Mouse (Mus musculus) kidney, adult 8-10 months (tissue): ENCODE data around the gene Spr.
A peak's percentile ranks its signal among the peaks of the same experiment; 100 is the strongest.

Experiments
- DNase-seq, 2 experiments: peaks; one replicate each; pipeline ENCODE4 v3.0.0; 2022

The Spr gene

DNA sequence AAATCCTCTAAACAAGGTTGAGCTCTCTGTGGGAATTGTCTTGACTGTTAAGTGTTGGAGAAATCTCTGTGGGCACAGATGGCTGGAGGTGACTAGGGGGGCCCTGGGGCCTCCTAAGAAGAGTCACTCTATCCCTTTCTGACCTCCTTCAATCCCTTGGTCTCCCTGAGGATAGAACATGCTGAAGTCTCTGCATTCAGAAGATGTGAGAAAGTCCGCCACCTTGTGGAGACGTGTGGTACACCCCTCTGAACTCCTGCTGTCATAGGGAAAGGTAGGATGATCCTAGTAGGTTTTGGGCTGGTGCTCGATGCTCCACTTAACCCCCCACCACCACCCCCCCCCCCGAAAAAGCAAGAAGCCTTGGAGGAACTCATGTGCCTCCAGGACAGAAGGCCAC is 5.9 kb downstream of the Spr start:
- peak; percentile 50 to 81 for DNase-seq

DNA sequence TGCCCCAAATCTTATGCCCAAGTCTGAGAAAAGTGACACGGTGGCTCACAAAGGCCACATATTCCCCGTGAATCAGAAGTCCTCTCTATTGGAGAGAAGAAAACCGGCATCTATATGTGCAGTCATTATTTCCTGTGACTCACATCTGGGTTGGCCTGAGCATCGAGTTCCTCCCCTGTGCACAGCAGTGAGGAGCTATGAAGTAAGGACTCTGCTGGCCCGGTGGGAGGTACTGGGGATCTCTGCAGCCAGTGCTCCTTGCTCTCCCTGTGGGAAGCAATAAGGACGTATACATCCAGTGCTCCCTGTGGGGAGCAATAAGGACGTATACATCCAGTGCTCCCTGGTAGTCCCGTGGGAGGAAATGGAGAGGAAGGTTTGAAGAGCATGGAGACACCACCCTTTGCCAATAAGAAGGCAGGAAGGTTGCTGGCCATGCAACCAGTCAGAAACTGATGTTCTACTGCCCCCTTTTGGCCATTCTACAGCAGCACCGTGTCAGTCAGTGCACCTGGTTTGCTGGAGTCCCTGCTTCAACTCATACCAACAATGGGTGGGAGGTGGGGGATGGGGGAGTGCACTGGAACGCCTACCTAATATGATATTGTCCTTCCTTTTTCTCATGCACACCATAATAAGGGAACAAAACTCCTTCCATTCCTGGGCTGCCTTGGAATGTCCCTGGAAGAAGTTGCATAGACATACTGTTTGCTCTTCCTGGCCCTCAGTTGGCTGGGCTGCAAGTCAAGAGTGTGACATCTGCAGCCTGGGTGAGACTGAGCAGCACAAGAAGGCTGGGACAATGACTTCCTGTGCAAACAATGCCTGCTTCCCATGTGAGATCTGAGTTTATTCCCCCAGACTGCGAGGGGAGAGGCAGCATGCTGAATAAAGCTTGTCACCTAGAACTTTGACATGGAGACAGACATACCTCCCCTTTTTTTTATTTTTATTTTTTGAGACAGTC is 19.7 kb downstream of the Spr start:
- DNase-seq: peak; percentile 42 to 53

DNA sequence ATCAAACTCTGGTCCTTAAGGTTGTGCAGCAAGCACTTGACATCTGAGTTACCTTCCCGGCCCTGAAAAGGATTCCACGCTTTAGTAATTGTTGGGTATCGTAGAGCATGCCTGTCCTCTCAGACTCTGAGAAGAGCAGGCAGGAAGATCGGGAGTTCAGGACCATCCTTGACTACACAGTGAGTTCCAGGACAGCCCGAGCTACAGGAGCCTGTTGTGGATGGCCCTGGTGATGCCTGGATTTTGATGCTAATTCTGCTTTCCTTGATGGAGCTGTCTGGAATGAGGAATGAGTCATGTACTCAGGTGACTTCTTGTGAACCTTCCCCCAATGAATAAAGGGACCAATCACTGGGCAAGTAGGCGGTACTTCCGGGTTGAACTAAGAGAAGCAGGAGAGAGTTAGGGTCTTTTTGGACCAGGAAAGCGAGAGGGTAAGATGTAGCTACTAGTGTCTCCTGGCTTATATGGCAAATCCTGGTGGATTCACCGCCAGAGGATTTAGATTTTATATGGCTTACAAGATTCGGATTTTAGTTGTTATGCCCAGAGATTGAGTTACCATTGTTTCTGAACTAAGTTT is 32.4 kb downstream of the Spr start:
- no peak for DNase-seq

DNA sequence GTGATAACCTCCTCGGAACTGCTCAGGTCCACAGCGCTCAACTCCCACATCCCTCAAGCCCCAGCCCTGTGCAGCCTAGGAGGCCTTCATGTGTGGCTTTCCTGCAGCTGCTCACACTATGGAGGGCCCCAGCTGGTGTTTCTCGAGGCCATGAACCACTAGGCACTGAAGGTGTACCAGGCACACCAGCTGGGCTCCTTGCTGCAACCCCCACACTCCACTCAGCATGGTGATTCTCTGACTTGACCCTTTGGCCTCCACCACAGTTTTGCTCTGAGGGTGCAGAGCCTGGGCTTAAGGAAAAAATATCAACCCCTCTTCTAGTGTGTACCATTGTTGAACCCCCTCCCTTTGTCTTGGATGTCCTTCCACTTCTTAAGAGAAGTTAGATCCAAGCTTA is 34.2 kb downstream of the Spr start:
- no peak for DNase-seq

DNA sequence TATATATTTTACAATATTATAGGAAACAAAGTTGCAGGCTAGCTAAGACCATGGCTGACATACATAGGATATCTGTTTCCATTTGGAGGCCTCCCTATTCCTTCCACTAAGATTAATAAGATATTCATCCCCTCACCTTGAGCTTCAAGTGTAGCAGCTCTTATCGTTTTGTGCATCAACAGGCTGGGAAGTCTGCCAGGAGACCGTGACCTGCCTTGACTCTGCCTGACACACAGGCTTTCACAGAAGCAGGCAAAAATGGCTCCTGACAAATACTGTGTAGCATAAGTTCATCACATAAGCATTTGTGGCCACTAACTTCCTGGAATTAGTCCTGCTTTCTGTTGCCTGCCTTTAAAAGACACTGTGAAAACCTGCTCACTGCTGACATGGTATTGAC is 41.1 kb downstream of the Spr start:
- peak; percentile 5 to 9 for DNase-seq

DNA sequence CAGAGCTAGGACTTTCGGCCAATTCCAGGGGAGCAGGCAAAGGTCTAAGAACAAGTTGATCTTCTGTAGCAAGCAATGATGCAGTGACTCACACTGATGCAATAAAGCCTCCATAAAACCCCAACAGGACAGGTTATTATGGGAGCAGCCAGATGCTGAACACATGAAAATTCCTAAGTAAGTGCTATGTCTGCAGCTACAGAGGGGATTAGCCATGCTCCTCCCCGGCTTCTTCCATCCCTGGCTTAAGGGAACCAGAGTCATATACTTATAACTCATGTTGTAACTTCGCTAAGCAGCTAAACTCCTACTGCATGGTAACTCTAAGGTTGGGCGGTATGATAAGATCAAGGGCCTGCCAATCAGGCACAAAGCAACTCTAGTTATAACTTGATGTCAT is 50.1 kb downstream of the Spr start:
- DNase-seq: no peak

DNA sequence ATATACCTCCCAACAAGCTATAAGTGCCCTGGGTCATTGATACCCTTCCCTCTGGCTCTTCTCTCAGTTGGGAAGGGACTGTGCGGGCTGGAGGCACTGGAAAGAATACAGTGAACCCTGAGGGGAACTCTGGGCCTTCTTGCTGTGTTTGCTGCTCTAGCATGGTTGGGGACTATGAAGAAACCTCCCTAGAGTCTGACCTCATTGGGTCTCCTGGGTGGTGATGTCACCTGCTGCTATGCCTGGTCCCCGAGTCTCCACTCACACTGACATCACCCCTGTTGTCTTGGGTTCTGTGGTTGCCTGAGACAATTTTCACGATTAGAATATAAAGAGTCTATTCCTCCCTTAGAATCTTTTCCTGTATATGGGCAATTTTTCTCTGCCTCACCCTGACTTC is 50.9 kb downstream of the Spr start:
- DNase-seq: no peak
